Mouse (Mus musculus) ES-Bruce4 (cell line): Measurements from ENCODE around the gene Gm45844.

Source experiments
- CTCF ChIP-seq: IDR thresholded peaks from one replicate; pipeline ENCODE4 v1.8.1; 2011; ENCODE audit warnings: low read depth, low read length
- EP300 ChIP-seq: IDR thresholded peaks from 2 replicates; pipeline ENCODE4 v1.6.1; 2011; ENCODE audit warnings: low read depth, low read length; ENCODE audit not compliant: insufficient read depth
- POLR2A ChIP-seq: IDR thresholded peaks from one replicate; pipeline ENCODE4 v1.8.1; 2011; ENCODE audit warnings: low read length; ENCODE audit not compliant: insufficient read depth

DNA sequence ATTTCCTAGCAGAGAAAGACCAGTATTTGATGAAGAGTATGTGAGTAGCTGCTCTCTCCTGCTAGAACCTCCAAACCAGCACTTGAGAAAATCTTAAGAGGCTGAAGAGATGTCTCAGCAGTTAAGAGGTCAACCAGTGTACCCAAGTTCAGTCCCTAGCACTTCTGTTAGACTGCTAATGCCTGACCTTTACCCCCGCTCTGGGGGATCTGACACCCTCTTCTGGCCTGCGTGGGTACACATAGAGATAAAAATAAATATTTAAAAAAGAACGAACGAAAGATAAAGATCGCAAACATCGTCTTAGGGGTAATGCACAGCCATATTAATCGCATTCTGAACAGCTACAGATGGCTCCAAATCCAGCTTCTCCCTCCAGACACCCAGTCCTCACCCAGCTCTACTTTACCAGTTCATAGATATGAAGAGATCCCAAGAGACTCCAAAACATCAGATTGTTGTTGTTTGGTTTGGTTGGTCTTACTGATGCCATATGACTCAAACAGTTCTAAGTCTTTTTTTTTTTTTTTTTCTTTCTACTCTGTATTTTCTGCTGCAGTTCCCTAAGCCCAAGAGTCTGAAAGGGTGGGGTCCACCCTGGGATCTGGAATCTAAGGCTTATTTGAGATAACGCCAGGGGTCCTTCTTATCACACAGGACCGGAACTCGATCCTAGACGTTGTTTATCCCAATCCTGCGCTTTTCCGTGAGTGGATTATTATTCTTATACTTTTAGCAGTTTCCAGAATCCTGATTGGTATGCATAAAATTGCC is 90.5 kb downstream of the Gm45844 start:
- TF ChIP-seq CTCF: no peak
- no peak for TF ChIP-seq EP300
- no peak for TF ChIP-seq POLR2A
